Mouse (Mus musculus) heart, adult 8-10 months (tissue): ENCODE results near the gene H2-M10.5. TPM values are rescaled to one million over a fixed set of nuclear protein-coding genes. Genes with fewer than 3 reads are reported as not detected.
"Not testable (repeated sequence)": the region's sequence is repeated elsewhere in the genome, so short reads cannot be mapped to it uniquely, and the experiment has no call there.

Experiments used
- DNase-seq: peaks from one replicate; pipeline ENCODE4 v3.0.0; 2022; ENCODE audit warnings: low spot score
- total RNA-seq, 4 experiments: library from RNA; stranded (reverse); gene quantifications; 2 replicates each; pipeline ENCODE4 v1.2.4; 2022

Gene H2-M10.5
- total RNA-seq, result not detected

DNA sequence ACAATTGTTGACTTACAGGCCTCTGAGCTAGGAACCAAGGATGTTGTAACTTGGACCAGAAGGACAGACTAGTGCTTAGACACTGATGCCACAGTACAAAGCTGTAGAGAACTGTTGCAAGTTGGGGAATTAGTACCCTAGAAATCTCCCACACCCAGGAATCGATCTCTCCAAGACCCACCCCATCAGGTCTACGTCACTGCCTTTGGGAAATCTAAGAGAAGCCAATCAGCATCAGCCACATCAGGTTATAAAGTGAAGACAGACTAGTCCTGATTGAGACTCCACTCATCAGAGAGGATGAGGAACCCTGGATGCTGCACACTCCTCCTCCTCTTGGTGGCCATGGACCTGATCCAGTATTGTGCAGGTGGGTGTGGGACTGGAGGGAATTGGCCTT is at the start of gene H2-M10.5:
H2-M10.5 (plus strand) TSS at position 301 of the 400 bp plus-strand sequence.
- DNase-seq, result not testable (repeated sequence)

DNA sequence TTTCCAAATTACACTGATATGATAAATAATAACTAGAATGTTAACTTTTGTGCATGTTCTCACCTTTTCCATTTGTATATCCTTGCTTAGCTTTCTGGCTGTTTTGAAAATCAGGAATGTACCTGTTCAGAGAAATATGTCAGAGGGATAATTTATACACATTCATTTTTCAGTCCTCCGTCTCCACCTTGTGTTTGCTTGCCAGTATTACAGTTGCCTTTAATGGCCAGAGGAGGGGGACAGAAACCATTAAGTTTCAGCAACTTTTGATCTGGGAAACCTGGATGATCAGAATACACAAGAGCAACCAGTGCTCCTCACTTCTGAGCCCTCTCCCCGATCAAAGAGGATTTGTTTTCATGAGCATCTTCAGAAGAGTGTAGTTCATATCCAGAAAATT is 46.7 kb upstream of the H2-M10.5 start:
- no peak for DNase-seq

DNA sequence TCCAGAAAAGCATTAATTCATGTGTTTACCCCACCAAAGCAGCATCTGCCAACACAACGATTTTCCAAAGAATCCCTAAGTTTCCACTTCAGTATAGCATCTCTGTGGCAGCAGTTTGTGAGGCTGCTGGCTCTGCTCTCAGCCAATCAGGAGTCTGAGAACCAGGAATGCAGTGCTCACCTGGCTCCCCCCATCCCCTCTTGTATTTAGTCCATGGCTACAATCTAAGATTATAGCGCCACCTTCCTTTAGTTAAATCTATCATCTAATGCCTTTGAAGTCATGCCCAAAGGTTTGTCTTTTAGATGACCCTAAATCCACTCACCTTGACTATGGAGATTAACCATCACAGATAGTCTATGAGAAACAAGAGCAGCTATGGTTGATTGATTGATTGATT is 8.9 kb upstream of the H2-M10.5 start:
- no peak for DNase-seq

DNA sequence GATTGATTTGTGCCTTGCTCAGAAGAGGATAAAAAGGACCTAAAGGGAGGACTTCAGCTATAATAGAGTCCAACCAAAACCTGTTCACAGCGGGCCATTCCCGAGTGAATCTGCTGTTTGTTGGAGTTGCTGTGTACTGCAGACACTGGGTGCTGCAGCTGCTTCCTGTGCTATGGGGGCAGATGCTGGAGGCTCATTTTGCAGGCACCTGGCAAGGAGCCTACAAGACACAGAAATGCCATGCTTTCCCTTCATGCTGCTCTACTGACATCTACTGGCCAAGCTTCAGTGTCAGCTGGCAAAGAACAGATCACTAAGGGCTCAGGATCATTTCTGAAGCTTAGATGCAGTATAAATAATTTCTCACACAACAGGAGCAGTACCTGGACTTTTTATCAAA is 8.5 kb upstream of the H2-M10.5 start:
- DNase-seq, result not testable (repeated sequence)

DNA sequence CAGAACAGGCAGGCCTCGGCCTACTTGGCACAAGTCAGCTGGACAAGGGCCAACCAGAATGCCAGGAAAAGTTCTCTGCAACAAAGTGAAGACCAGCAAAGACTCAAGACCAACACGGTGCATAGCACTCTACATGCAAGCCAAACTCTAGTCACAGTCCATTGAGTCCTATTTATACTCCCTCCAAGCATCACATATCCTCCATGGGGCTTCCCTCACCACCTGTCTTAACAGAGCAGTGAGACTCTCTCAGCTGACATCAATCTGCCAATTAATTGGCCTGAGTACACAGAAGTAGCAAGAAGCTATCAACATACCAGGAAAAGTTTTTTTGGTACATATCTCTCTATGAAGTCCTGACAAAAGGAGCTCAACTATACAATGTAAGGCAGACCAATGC is 7.3 kb upstream of the H2-M10.5 start:
- not testable (repeated sequence) for DNase-seq

DNA sequence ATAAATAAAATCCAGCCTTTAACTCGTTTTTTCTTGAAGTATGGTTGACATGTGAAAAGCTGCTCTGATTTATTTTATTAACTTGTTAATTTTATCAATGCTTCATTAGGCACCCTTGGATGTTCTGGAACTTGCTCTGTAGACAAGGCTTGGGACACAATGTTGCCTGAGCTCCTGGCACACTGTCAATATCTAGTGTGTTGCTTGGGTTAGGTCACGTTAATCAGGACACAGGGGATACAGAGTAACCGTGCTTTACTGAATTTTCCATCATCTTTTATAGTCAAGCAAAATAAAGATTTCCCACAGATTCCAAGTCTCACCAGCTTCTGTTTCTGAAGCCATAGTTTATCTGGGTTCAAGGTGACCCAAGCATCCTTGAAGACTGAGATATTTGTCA is 8.8 kb downstream of the H2-M10.5 start:
- no peak for DNase-seq

DNA sequence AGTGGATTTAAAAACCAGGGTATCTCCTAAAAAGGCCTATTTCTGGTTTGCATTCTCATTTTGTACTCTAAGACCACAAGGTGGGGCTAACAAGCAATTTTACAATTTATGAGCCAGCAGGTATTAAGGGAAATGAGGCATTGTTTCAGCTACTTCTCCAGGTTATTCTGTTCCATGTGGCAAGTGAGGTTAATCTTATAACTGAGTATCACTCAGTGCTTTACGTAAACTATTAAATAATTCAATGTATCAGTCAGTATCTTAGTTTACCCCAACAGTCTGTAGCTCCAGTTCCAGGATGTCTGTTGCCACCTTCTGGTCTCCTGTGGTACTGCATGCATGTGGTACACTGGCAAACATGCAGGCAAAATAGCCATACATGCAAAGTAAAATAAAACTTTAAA is 13.8 kb downstream of the H2-M10.5 start:
- DNase-seq, result peak; percentile 18

DNA sequence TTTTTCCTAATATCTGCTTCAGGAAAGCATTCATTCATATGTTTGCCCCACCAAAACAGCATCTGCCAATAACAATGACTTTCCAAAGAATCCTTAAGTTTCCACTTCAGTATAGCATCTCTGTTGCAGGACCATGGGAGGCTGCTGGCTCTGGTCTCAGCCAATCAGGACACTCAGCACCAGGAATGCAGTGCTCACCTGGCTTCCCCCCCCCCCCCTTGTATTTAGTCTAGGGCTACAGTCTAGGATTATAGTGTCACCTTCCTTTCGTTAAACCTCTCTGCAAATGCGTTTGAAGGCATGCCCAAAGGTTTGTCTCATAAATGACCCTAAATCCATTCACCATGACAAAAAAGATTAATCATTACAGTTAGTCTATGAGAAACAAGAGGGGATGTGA is 15.6 kb downstream of the H2-M10.5 start:
- DNase-seq, result no peak

DNA sequence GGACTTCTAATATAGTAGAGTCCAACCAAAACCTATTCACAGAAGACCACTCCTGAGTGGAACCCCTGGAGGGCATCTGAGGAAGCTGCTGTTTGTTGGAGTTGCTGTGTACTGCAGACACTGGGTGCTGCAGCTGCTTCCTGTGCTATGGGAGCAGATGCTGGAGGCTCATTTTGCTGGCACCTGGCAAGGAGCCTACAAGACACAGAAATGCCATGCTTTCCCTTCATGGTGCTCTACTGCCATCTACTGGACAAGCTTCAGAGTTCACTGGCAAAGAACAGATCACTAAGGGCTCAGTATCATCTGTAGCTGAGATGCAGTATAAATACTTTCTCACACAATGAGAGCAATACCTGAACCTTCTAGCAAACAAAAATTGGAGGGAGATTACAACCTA is 16.1 kb downstream of the H2-M10.5 start:
- DNase-seq, result peak; percentile 59

DNA sequence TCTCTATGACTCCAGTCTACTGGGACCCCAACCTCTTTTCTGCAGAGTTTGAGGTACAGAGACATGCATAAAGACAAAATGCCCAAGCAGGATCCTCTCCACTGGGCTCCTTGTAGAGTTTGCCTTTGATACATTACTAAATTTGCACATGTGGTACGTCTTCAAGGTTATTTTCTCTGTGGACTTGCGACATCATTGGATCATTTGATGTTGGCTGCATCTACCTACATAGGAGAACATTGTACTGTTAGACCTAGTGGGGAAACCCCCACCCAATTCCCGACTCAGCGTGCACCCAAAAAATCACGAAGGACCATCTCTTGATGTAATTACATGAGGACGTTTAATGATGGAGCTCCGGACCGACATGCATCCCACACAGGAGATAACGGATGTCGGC is 26.8 kb downstream of the H2-M10.5 start:
- DNase-seq, result no peak

DNA sequence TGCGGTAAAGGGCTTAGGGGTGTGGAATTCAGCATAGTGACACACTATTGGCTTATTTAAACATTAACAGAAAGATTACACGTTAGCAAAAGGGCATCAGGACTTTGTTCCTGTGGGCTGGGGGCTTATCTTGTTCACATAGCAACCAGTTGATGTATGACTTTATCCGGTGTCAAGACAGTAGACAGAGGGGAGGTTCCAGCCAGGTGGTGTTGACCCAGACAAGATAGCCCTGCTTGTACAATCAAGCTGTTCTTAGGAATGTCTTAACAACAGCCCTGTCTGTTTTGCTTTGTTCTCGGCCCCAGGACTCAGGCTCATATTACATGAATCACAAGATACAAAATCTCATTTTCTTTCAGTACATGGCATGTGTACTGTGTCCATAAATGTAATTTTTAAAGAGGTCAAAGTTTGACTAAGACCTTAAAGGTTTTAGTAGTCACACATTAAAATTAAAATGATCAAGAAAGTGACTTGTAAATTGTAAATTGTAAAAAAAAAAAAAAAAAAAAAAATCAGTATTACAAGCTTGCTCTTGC is 27.3 kb downstream of the H2-M10.5 start:
- not testable (repeated sequence) for DNase-seq

DNA sequence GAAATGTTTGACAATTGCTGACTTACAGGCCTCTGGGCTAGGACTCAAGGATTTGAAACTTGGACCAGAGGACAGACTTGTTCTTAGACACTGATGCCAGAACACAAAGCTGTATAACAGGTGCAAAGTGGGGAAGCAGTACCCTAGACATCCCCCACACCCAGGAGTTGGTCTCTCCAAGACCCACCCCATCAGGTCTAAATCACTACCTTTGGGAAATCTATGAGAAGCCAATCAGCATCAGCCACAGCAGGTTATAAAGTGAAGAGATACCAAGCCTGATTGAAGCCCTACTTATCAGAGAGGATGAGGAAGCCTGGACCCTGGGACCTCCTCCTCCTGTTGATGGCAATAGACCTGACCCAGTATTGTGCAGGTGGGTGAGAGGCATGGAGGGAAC is 39.2 kb downstream of the H2-M10.5 start, which contains the start of gene H2-M10.6:
H2-M10.6 (plus strand) TSS at position 301 of the 400 bp plus-strand sequence.
- no peak for DNase-seq

DNA sequence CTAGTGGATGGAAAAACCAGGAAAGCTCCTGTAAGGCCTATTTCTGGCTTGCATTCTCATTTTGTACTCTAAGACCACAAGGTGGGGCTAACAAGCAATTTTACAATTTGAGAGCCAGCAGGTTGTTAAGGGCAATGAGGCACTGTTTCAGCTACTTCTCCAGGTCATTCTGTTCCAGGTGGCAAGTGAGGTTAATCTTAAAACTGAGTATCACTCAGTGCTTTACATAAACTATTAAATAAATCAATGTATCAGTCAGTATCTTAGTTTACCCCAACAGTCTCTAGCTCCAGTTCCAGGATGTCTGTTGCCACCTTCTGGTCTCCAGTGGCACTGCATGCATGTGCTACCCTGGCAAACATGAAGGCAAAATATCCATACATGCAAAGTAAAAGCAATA is 51.3 kb downstream of the H2-M10.5 start:
- DNase-seq, result peak; percentile 57

DNA sequence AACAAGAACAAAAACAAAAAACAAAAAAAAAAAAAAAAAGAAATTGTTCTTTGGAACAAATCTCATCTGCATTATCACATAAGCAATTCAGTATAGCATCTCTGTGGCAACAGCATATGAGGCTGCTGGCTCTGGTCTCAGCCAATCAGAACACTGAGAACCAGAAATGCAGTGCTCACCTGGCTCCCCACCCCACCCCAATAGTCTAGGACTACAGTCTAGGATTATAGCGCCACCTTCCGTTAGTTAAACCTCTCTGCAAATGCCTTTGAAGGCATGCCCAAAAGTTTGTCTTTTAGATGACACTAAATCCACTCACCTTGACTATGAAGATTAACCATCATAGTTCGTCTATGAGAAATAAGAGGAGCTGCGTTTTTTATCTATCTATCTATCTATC is 52.8 kb downstream of the H2-M10.5 start:
- DNase-seq, result no peak

Other genes with a start within 250 kb of the H2-M10.5 start
- not detected for gene H2-M11, start 225.8 kb upstream of the H2-M10.5 start, total RNA-seq
- not detected for gene H2-M9, start 130.2 kb upstream of the H2-M10.5 start, total RNA-seq
- not detected for gene H2-M1, start 100.7 kb upstream of the H2-M10.5 start, total RNA-seq
- not detected for gene H2-M10.6, start 39.3 kb downstream of the H2-M10.5 start, total RNA-seq
- gene Trim26, start 64.2 kb downstream of the H2-M10.5 start, total RNA-seq, result 10 to 100 TPM; 19.6 to 20.5 (median 19.9) TPM
- not detected for gene Trim15, start 94.3 kb downstream of the H2-M10.5 start, total RNA-seq
- under 1 TPM in 2 of 4 experiments, not detected in 2; 0.16 to 0.83 TPM for gene Trim10, start 96.7 kb downstream of the H2-M10.5 start, total RNA-seq
- under 1 TPM in 1 of 4 experiments, not detected in 3; 0.23 TPM for gene Trim40, start 117.2 kb downstream of the H2-M10.5 start, total RNA-seq
- not detected for gene Trim31, start 125.2 kb downstream of the H2-M10.5 start, total RNA-seq
- gene Rnf39, start 170.0 kb downstream of the H2-M10.5 start, total RNA-seq, result 1 to 10 TPM in 3 of 4 experiments, under 1 TPM in 1; 0.71 to 1.9 (median 1.4) TPM
- 100 to 1,000 TPM in 2 of 4 experiments, 10 to 100 TPM in 2; 89.3 to 121 (median 108) TPM for gene Ppp1r11, start 178.8 kb downstream of the H2-M10.5 start, total RNA-seq
- 10 to 100 TPM; 22.3 to 27.7 (median 26.2) TPM for gene Znrd1, start 185.6 kb downstream of the H2-M10.5 start, total RNA-seq
- 10 to 100 TPM; 13.8 to 22.2 (median 15.3) TPM for gene Znrd1as, start 185.7 kb downstream of the H2-M10.5 start, total RNA-seq
- 1 to 10 TPM in 2 of 4 experiments, under 1 TPM in 2; 0.50 to 1.4 (median 0.90) TPM for gene 2410137M14Rik, start 208.3 kb downstream of the H2-M10.5 start, total RNA-seq
- gene H2-M5, start 216.6 kb downstream of the H2-M10.5 start, total RNA-seq, result under 1 TPM in 1 of 4 experiments, not detected in 3; 0.25 TPM
- gene Zfp57, start 228.3 kb downstream of the H2-M10.5 start, total RNA-seq, result 1 to 10 TPM in 3 of 4 experiments, under 1 TPM in 1; 0.87 to 2.4 (median 1.4) TPM